Mouse (Mus musculus): Measurements from ENCODE around the gene Zxdc. TPM values are rescaled to one million over a fixed set of nuclear protein-coding genes. Genes with fewer than 3 reads are reported as not detected.

Zxdc gene
- polyA plus RNA-seq, 1 experiment, result 22.9 TPM

DNA sequence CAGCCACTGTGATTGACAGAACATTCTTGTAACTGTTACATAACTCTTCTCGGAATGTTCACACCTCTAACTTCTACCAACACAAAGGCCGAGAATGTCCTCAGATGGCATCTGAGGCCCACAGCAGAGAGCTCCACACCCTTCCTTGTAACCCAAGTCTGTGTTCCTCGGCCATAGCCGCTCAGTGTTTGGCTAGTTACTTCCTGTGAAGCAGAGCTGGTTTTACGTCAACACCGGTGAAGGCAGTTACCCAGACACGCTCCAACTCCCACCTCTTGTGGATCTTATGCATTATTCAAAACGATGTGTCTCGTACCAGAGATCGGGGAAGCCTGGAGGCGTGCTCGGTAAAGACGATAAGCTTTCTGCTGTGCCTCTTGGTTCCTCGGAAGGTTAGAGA is 60.6 kb downstream of the Zxdc start:
- TF ChIP-seq CTCF (IDR thresholded peaks at IDR 0.05; ENCODE audit: borderline replicate concordance, extremely low read depth, insufficient read depth, insufficient read length) (no peak), POLR2A (IDR thresholded peaks at IDR 0.05; ENCODE audit: borderline replicate concordance, extremely low read depth, insufficient read depth, insufficient read length, poor library complexity, severe bottlenecking) (no peak)
- DNase-seq (ENCODE audit: low read depth), result no peak

DNA sequence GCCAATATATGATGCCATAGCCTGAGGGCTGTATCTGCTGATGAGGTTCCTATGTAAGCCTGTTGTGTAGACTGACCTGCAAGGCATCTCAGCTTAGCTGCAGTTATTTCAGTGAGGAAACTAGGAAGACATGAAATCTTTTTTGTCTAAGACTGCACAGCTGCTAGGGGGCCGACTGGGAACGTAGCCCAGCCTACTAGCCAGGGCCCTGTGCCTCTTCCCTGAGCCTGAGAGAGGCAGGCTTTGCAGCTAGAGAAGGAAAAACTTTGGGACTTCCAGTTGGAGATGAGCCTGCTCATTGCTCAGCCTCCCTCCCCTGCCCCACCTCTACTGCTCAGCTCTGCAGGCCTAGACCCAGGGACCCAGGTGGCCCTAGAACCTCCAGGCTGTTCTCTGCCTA is 62.2 kb downstream of the Zxdc start:
- TF ChIP-seq CTCF (IDR thresholded peaks at IDR 0.05; ENCODE audit: borderline replicate concordance, extremely low read depth, insufficient read depth, insufficient read length), result no peak
- DNase-seq (ENCODE audit: low read depth), result peak; percentile 35

DNA sequence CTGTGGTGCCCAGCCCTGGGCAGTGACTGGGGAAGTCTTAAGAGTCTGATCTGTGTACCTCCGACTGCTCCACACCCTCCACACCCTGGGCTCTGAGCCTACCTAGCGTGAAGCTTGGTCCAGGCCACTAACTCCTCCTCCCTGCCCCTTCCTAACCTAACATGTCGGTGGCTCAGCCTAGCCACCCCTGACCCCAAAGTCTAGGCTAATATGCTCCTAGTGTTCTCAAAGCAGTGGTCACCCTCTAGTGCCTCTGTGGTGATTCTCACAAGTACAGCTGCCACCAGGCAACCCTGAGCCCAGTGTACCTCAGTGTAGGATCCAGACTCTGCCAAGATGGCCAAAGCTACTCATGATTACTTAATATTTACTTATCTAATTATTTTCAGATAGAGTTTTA is 65.4 kb downstream of the Zxdc start:
- no peak for DNase-seq (ENCODE audit: low read depth)
- TF ChIP-seq POLR2A (IDR thresholded peaks at IDR 0.05; ENCODE audit: borderline replicate concordance, extremely low read depth, insufficient read depth, insufficient read length, poor library complexity, severe bottlenecking) (no peak), CTCF (IDR thresholded peaks at IDR 0.05; ENCODE audit: borderline replicate concordance, extremely low read depth, insufficient read depth, insufficient read length) (no peak)

DNA sequence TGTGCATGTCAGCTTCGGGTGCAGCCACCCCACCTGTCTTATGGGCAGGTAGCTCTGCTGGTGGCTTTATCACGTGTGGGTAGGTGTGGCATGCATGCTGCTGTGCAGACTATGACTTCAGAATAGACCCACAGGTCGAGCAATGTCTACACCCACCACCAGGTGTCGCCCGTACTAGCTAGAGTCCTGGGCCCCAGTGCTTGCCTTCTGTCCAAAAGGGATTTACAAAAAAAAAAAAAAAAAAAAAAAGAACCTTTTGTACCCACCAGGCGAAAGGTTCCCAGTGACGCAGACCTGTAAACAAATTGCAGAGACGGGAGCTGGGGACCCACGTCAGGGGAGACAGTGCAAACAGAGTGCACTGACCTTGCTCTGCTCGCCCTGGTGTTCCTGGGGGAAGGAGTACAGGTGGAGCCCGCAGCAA is 65.9 kb downstream of the Zxdc start:
- DNase-seq (ENCODE audit: low read depth), result peak; percentile 84
- TF ChIP-seq CTCF (IDR thresholded peaks at IDR 0.05; ENCODE audit: borderline replicate concordance, extremely low read depth, insufficient read depth, insufficient read length), result peak; percentile 80
- TF ChIP-seq POLR2A (IDR thresholded peaks at IDR 0.05; ENCODE audit: borderline replicate concordance, extremely low read depth, insufficient read depth, insufficient read length, poor library complexity, severe bottlenecking), result no peak

DNA sequence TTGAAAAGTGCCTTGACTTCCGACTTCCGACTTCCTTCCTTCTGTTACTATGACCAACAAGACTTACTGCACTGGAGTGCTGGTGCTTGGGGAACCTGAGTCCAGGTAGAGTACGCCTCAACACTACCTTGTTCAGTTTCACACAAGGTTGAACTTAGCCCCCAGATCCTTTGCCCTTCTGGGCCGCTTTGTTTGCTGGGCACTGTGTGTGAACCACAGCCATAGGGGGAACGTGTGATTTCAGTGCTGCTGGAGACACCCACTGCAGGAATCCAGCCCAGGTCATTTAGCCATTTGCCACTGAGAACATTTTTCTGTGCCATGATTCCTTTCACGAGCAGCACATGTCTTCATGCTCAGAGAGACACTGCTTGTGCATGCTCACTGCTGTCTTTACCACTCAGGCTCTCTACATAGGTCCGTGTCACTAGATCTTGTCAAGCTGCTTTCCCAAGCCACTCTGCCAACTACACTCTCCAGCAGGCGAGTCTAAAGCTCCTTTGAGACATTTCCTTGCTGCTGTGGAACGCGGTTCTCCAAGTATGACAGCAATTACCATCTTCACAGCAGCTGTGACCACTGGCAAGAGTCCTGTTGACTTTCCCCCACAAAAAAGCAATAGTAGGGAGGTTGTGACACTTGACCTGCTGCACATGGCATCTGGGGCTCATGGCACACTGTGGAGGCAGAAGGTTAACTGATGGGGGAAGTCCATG is 67.1 kb downstream of the Zxdc start:
- DNase-seq (ENCODE audit: low read depth), result no peak
- TF ChIP-seq POLR2A (IDR thresholded peaks at IDR 0.05; ENCODE audit: borderline replicate concordance, extremely low read depth, insufficient read depth, insufficient read length, poor library complexity, severe bottlenecking) (no peak), CTCF (IDR thresholded peaks at IDR 0.05; ENCODE audit: borderline replicate concordance, extremely low read depth, insufficient read depth, insufficient read length) (no peak)

DNA sequence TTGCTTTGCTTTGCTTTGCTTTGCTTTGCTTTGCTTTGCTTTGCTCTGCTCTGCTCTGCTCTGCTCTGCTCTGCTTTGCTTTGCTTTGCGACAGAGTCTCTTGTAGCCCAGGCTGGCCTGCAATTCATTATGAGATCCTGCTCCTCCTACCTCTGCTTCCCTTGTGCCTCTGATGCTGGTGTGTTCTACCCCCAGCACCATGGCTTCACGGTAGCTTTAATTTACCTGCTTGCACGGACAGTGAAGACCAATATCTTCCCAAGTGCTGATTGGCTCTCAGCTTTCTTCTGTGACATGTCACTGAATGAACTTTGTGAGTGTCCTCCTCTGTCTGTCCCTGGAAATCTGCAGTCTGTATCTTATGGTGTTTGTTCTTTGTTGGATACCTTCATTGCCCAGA is 67.7 kb downstream of the Zxdc start:
- no peak for TF ChIP-seq POLR2A (IDR thresholded peaks at IDR 0.05; ENCODE audit: borderline replicate concordance, extremely low read depth, insufficient read depth, insufficient read length, poor library complexity, severe bottlenecking)
- TF ChIP-seq CTCF (IDR thresholded peaks at IDR 0.05; ENCODE audit: borderline replicate concordance, extremely low read depth, insufficient read depth, insufficient read length), result no peak
- DNase-seq (ENCODE audit: low read depth), result no peak

DNA sequence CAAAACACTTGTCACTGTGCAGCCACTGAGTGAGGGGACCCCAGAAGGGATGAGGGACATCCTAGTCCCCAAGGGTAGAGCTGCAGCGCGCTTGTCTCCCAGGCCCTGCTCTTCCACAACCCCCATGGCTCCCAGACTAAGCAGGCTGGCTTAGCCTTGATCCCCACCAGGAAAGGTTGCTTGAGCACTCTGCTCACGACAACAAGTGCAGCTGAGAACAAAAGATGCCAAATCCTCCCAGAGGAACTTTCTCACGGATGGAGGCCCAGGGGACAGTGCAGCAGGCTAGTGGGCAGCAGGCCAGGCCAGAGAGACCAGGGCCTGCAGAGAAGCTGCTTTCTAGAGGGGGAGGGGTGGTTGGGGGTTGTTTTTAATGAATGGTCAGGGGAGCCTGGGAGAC is 77.6 kb downstream of the Zxdc start:
- DNase-seq (ENCODE audit: low read depth), result peak; percentile 88
- TF ChIP-seq CTCF (IDR thresholded peaks at IDR 0.05; ENCODE audit: borderline replicate concordance, extremely low read depth, insufficient read depth, insufficient read length) (no peak), POLR2A (IDR thresholded peaks at IDR 0.05; ENCODE audit: borderline replicate concordance, extremely low read depth, insufficient read depth, insufficient read length, poor library complexity, severe bottlenecking) (no peak)

DNA sequence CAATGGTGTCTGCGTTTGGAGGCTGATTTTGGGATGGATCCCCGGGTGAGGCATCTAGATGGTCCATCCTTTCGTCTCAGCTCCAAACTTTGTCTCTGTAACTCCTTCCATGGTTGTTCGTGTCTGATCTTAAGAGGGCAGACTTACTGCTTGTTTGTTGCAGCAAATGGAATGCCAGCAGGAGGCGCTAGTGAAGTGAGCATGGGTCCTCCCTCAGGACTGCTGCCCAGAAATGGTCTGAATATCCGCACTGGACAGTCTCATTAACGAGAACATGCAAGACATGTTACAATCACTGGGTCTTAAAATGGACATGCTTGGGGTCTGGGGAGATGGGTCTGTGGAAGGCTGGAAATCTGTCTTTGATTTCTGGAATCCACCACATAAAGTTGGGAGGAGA is 80.9 kb downstream of the Zxdc start:
- DNase-seq (ENCODE audit: low read depth), result peak; percentile 86
- TF ChIP-seq POLR2A (IDR thresholded peaks at IDR 0.05; ENCODE audit: borderline replicate concordance, extremely low read depth, insufficient read depth, insufficient read length, poor library complexity, severe bottlenecking) (no peak), CTCF (IDR thresholded peaks at IDR 0.05; ENCODE audit: borderline replicate concordance, extremely low read depth, insufficient read depth, insufficient read length) (peak; percentile 72)

DNA sequence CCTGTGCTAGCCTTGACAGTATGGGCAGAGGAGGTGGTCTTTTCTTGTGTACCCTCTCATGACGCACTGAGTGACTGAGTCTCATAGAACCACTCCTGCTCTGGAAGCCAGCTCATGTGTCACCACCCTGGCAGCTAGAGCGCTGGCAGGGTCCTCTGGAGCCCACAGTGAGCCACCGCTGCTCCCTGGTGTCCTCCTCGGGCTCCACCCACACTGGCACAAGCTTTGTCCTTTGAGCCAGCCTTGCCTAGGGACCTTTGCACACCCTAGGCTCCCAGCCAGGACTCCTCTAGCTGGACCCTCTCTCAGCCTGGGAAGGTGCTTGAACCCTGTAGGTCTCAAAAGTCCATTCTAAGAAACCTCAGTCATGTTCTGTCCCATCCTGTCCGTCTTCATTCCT is 81.4 kb downstream of the Zxdc start:
- no peak for TF ChIP-seq POLR2A (IDR thresholded peaks at IDR 0.05; ENCODE audit: borderline replicate concordance, extremely low read depth, insufficient read depth, insufficient read length, poor library complexity, severe bottlenecking)
- TF ChIP-seq CTCF (IDR thresholded peaks at IDR 0.05; ENCODE audit: borderline replicate concordance, extremely low read depth, insufficient read depth, insufficient read length), result no peak
- peak; percentile 25 for DNase-seq (ENCODE audit: low read depth)

DNA sequence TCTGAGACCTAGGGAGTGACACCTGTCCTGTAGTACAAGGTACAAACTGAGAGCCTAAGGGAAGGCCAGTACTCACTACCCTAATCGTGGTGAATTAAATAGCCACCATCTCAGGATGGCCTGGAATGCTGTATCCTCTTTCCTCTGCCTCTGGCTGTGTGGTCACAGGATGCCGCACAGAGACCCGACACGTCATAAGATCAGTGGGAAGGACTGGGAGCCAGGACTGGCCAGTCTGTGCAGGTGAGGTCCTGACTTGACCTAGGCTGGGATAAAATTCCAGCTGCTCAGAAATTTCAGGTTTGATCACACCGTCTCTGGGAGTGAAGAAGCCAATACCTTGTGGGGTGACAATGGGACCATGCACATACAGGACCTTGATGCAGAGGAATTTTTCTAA is 82.2 kb downstream of the Zxdc start:
- no peak for DNase-seq (ENCODE audit: low read depth)
- TF ChIP-seq POLR2A (IDR thresholded peaks at IDR 0.05; ENCODE audit: borderline replicate concordance, extremely low read depth, insufficient read depth, insufficient read length, poor library complexity, severe bottlenecking) (no peak), CTCF (IDR thresholded peaks at IDR 0.05; ENCODE audit: borderline replicate concordance, extremely low read depth, insufficient read depth, insufficient read length) (no peak)

DNA sequence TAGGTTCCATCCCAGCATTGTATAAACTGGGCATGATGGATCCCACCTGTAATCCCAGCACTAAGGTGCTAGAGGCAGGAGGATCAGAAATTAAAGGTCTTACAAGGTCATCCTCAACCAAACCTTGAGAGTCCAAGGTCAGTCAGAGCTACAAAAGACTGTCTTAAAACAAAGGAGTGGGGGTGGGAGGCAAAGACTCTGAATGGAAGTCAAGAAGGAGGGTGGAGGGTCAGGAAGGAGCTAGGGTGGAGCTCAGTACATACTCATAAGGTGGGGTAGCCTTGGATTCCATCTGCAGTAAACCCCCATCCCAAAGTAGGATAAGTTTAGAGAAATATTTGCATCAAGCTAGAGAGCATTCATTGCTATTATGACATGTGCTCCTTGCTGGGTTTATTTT is 83.3 kb downstream of the Zxdc start:
- TF ChIP-seq CTCF (IDR thresholded peaks at IDR 0.05; ENCODE audit: borderline replicate concordance, extremely low read depth, insufficient read depth, insufficient read length) (no peak), POLR2A (IDR thresholded peaks at IDR 0.05; ENCODE audit: borderline replicate concordance, extremely low read depth, insufficient read depth, insufficient read length, poor library complexity, severe bottlenecking) (no peak)
- no peak for DNase-seq (ENCODE audit: low read depth)

Other genes with a start within 250 kb of the Zxdc start
- gene Vmn1r51, start 246.9 kb upstream of the Zxdc start, polyA plus RNA-seq (2012; rRNA removed), result not detected in 2 replicates
- not detected in 2 replicates for gene Vmn1r52, start 194.7 kb upstream of the Zxdc start, polyA plus RNA-seq (2012; rRNA removed)
- not detected in 2 replicates for gene V1ra8, start 166.7 kb upstream of the Zxdc start, polyA plus RNA-seq (2012; rRNA removed)
- gene Vmn1r53, start 145.1 kb upstream of the Zxdc start, polyA plus RNA-seq (2012; rRNA removed), result 0.12 TPM in 1 of 2 replicates, not detected in the other
- gene Vmn1r54, start 123.2 kb upstream of the Zxdc start, polyA plus RNA-seq (2012; rRNA removed), result not detected in 2 replicates
- gene BC048671, start 68.3 kb upstream of the Zxdc start, polyA plus RNA-seq (2012; rRNA removed), result not detected in 2 replicates
- 0.06 and 0.34 TPM in 2 replicates for gene Chst13, start 44.3 kb upstream of the Zxdc start, polyA plus RNA-seq (2012; rRNA removed)
- gene Uroc1, start 36.2 kb upstream of the Zxdc start, polyA plus RNA-seq (2012; rRNA removed), result 0.03 TPM in 1 of 2 replicates, not detected in the other
- 10.1 and 12.7 TPM in 2 replicates for gene Cfap100, start 59.3 kb downstream of the Zxdc start, polyA plus RNA-seq (2012; rRNA removed)
- gene Klf15, start 93.1 kb downstream of the Zxdc start, polyA plus RNA-seq (2012; rRNA removed), result 11.8 and 12.6 TPM in 2 replicates
- gene Aldh1l1, start 116.9 kb downstream of the Zxdc start, polyA plus RNA-seq (2012; rRNA removed), result 20.4 and 33.6 TPM in 2 replicates
- 2.5 and 4.6 TPM in 2 replicates for gene Slc41a3, start 235.2 kb downstream of the Zxdc start, polyA plus RNA-seq (2012; rRNA removed)